ENCODE assay signal across 21 mouse cellular contexts in the genomic region with DNA sequence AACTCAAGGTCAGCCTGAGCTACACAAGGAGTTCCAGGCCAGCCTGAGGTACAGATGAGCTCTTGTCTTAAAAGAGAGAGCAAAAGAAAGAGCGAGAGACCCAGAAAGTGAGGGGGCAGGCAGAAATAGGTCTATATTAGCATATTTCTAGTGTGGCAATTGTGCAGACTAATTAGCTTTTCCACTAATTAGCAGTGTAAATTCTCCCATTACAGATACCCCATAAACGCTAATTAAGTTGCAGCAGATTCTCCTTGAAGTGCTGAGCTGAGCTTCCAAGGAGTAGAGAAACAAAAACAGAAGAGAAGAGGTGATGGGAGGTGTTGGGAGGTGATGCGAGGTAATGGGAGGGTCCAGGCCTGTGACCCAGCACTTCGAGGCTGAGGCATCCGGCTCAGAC. TPM values are rescaled to one million over a fixed set of nuclear protein-coding genes. Genes with fewer than 3 reads are reported as not detected.
"Had no signal": no experiment of that assay in that cellular context is flagged by ENCODE, and none has a peak within 500 bp of the region (broad histone marks: within the 10 kb centered on the region; RNA-seq: fewer than 3 reads in every experiment).

No protein-coding gene starts in this region.

- H3K4me3 ChIP-seq: liver, embryonic 15.5 days; lung, embryonic 15.5 days; megakaryocyte, embryonic 14.5 days; midbrain, embryonic 13.5 days; midbrain, embryonic 15.5 days; stomach, embryonic 15.5 days had no signal

- H3K4me1 ChIP-seq: liver, embryonic 15.5 days; megakaryocyte, embryonic 14.5 days had no signal

- H3K9me3 ChIP-seq: liver, embryonic 15.5 days; lung, embryonic 15.5 days; midbrain, embryonic 15.5 days; stomach, embryonic 15.5 days had no signal

- ATAC-seq: liver, postnatal 0 days; lung, postnatal 0 days; midbrain, embryonic 13.5 days; midbrain, embryonic 15.5 days had no signal

- DNase-seq: liver, postnatal 0 days; lung, adult 2 months; lung, postnatal 14 days; lung, postnatal 36 days; right cerebral cortex, adult 18-20 months; right cerebral cortex, postnatal 25 days; right cerebral cortex, postnatal 4 days; thymus, adult 2 months; thymus, postnatal 25 days; thymus, postnatal 4 days had no signal

- H3K36me3 ChIP-seq: liver, embryonic 15.5 days; lung, embryonic 15.5 days; midbrain, embryonic 13.5 days; midbrain, embryonic 15.5 days; stomach, embryonic 15.5 days had no signal

- H3K27ac ChIP-seq: liver, embryonic 15.5 days; lung, embryonic 15.5 days; midbrain, embryonic 13.5 days; midbrain, embryonic 15.5 days; stomach, embryonic 15.5 days; stomach, postnatal 0 days had no signal

- H3K4me2 ChIP-seq: liver, embryonic 15.5 days; lung, embryonic 15.5 days; midbrain, embryonic 11.5 days; midbrain, embryonic 13.5 days; midbrain, embryonic 15.5 days; stomach, embryonic 15.5 days had no signal

- H3K9ac ChIP-seq: liver, embryonic 15.5 days; liver, postnatal 0 days; lung, embryonic 15.5 days; midbrain, embryonic 13.5 days; midbrain, embryonic 15.5 days; stomach, embryonic 15.5 days had no signal

- H3K27me3 ChIP-seq: midbrain, embryonic 13.5 days; midbrain, embryonic 15.5 days; stomach, embryonic 15.5 days had no signal

RNA-seq across cellular contexts. Expression of a gene that starts 32.8 kb away (rescaled TPM):
- polyA plus RNA-seq: liver, embryonic 15.5 days; liver, postnatal 0 days; lung, embryonic 15.5 days; lung, postnatal 0 days; macrophage; midbrain, embryonic 11.5 days; spleen, adult 2 months; stomach, embryonic 15.5 days; stomach, postnatal 0 days; thymus, adult 2 months had no signal
